Mouse (Mus musculus) right cerebral cortex, postnatal 10 days (tissue): ENCODE results near the gene 1700001K19Rik.
"Not testable (repeated sequence)": the region's sequence is repeated elsewhere in the genome, so short reads cannot be mapped to it uniquely, and the experiment has no call there.

Source experiments
- DNase-seq, 2 experiments: peaks; one replicate each; pipeline ENCODE4 v3.0.0; 2021; ENCODE audit warnings: low spot score in 2 of 2

Gene 1700001K19Rik

DNA sequence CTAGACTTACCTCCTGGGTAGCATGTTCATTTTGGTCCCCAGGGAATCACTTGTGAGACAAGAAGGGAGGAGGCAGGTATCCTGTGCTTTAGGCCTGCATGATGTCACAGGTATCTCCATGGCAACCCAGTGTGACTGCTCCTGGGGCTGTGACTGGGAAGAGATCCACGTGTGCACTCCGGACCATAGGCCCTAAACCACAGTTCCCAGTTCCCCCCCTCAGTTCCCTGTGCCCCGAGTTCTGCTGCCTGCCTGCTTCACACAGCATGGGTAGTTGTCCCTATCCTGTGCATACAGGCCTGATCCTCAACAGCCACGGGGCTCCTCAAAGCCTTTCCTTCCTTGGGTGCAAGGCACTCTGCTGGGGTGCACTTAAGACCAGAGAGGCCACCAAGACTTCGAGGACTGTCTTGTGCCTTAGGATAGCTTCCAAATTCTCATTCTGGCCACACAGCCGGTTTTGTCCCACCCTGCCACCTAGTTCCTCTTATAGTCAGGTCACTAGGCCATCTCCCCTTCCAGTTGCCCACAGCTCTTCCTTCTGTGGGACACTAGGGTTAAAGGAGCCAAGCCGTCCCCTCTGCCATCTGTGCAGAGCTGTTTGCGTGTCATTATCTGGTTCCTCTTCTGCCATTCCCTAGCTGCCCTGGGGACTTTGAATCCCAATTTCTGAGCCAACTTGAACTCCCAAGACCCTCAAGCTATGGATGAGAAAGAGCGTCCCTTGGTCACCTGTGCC, at the start of gene 1700001K19Rik:
Gene 1700001K19Rik, minus strand, starts transcription at position 59 of the 739 bp plus-strand sequence.
- DNase-seq = no peak

DNA sequence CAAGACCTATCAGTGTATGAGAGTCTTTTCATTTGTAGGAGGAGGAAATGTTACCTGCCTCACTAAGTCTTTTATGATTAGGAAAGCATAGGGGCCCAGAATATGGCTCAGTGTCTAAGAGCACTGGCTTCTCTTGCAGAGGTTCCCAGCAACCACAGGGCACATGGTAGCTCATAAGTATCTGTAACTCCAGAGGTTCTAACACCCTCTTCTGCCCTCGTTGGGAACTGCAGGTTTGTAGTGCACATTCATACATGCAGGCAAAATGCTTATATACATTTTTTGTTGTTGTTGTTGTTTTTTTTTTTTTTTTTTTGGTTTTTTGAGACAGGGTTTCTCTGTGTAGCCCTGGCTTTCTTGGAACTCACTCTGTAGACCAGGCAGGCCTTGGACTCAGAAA, 44.0 kb upstream of the 1700001K19Rik start:
- DNase-seq = no peak

DNA sequence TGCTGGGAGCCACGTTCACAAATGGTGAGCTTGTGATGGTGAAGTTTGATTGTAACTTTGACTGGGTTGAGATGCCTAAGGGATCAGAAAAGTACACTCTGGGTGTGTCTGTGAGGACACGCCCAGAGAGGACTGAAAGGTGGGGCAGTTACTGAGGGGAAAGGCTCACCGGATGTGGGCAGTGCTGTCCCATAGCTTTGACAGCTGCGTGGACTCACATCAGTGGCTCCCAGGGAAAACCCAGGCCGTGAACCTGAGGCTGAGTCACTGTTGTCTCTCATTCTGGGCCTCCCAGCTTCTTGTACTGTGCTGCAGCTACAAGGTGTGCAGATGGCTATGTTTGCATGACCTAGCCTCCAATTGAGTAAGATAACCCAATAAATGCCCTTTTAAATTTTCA, 43.1 kb upstream of the 1700001K19Rik start:
- no peak for DNase-seq

DNA sequence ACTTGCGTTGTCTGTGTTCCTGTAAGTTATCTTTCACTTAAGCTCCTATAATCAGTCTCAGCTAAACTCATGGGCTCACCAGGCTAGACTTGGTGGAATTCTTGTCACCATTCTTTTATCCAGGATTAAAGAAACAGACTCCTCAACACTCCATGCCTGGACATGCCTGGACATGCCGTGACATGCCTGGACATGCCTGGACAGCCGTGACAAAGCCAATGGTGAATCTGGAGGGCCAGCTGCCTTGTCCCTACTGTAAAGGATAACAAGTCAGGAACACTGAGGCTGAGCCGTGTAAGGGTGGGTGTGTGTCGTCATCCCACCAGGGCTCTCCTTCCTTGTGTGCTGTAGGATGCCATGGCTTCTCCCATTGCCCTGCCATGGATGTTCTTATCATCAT, 42.6 kb upstream of the 1700001K19Rik start:
- DNase-seq = no peak

DNA sequence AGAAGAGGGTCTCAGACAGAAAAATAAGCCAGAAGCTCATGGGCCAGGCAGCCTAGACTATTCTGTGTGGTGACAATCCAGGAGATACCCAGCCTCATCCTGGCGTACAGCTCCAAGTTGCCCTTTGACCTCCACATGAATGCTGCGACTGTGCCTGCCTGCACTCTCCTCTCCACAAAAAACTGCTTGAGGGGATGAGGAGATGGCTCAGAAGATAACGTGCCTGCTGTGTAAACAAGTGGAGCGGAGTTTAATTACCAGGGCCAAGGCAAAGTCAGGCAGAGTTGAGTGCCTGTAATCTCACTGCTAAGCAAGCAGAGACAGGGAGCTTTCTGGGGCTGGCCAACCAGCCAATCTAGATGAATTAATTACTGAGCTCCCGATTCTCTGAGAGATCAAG, 33.6 kb upstream of the 1700001K19Rik start:
- DNase-seq = no peak

DNA sequence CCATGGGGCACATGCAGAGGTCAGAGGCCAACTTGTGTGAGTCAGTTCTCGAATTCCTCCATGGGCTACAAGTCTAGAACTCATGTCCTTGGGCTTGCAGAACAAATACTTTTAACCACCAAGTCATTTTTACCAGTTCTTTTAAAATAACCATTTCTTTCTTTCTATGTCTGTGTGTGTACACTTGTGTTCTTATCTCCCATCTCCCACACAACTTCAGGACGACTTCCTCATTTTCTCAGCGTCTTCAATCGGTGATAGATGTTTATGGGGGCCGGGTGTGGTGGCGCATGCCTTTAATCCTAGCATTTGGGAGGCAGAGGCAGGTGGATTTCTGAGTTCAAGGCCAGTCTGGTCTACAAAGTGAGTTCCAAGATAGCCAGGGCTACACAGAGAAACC, 31.8 kb upstream of the 1700001K19Rik start:
- DNase-seq = no peak

DNA sequence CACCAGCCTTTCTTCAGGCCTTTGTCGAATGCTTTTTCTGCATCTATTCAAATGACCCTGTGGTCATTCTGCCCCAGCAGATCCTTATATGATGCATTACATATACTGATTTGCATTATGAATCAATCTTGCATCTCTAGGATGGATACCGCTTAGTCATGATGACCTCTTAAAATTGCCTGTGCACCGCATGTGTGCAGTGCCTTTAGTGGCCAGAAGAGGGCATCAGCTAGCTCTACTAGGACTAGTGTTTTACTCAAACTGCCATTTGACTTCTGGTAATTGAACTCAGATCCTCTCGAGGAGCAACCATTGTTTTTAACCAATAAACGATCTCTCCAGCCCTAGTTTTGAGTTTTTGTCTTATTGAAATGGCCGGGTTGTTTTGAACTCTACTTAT, 31.4 kb upstream of the 1700001K19Rik start:
- no peak for DNase-seq

DNA sequence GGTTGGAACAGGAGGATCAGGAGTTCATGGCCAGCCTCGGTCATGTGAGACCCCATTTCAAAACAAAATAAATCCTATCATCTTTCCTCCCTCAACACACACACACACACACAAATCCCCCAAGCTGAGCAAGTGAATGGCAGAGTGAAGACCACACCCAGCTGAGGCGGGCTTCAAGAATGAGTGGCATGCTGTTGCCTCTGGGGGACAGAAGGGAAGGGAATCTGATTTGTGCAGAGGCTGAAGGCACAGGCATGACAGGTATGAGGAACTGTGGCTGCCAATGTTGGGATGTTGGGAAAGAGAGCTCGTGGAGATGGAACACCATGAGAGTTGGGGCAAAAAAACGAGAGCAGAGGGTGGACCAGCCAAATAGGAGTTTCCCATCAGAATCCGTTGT, 28.9 kb upstream of the 1700001K19Rik start:
- no peak for DNase-seq

DNA sequence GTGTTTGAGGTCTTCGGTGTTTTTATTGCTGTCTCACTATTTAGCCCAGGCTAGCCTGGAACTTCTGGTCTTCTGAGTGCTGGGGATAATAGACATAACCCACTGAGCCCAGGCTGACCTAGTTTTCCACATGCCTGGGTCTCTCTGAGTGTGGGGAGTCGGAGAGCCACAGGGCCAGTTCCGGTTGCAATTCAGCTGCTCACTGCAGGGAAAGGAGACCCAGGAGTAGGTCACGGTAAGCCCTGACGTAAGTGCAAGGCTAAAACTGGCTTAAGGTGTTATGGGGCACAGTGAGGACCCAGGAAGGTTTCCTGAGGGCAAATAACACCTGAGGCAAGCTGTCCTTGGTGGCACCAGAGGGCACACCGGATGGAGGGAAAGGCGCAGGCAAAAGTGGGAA, 25.0 kb upstream of the 1700001K19Rik start:
- no peak for DNase-seq

DNA sequence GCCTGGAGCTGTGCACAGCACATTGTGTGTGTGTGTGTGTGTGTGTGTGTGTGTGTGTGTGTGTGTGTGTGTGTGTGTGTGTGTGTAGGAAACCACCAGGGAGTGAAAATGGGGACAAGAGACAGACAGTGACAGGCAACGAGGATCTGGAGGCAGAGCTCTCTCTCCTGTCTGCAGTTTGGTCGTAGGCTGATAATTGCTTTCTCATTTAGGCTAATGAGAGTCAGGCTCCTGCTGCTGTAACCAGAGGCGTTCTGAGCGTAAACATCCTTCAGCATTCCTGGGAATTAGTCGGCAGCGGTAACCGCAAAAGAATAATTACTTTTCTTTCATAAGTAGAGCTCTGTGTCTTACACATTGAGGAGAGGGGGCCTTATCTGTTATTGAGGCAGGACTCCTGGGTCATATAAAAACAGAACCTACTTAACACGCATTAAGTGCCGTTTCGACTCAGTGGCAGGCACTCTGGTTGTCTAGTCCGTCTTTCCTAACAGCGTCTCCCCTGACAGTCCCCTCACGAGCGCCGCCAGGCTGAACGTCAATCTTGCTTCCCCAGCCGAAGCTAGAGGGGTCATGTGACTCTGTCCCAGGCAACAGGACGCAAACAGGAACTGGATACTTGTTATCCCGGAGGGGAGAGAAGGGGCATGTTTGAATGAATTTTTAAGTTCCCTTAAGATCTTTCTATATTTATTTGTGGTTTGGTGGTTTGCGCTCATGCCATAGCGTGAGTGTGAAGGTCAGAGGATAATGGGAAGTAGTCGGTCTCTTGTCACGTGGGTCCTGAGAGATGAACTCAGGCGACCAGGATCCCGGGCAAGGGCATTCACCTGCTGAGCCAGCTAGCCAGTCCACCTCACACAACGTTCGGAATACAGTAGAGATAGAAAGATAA, 24.2 kb upstream of the 1700001K19Rik start:
- DNase-seq = peak in 1 of 2 experiments; percentile 48

DNA sequence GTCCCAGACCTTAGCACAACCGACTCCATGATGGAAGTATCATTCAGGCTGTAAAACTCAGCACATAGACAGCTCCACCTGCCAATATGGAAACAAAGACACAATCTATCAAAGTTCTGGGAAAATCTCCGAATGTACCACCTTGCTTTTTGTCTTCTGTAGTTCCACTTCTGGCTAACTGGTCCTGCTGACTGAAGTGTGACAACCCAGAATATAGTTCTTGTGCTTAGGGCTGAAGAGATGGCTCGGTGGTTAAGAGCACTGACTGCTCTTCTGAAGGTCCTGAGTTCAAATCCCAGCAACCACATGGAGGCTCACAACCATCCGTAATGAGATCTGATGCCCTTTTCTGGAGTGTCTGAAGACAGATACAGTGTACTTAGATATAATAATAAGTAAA, 23.0 kb upstream of the 1700001K19Rik start:
- not testable (repeated sequence) for DNase-seq

DNA sequence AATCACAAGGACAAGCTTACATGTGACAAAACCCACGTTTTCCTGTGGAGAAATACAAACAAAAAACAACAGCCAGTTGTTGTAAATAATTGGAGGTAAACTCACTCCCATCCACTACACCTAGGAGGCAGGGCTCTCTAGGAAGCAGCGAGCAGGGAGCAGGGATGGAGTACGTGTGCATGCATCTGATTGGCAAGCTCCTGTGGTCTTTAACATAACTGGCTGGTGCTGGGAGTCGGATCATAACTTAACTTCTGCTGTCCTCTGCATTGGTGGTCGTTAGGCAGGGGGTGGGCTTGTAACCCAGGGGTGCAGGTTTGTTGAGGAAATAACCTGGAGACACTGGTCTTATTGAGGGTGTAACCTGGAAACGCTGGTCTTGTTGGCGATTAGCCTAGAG, 21.3 kb upstream of the 1700001K19Rik start:
- DNase-seq = no peak

DNA sequence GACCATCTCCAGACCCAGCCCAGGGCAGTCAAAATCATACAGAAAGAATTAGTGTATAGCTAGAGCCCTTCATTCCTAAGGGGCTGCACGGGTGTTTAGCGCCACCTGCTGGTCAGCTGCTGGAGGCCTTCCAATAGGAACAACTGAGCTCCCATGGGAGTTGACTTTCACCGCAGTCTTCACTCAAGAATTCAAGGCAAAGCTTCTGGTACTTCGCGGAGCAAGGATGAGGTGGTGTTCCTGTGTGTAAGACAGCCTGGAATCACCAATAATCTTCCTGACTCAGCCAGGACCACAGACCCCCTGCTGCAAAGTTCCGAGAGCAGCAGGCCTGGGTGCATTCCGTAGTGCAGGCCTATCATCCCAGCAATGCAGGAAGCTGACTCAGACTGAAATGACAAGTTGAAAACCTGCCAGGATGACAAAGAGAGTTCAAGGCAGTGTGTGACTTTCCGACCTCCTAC, 20.6 kb upstream of the 1700001K19Rik start:
- peak; percentile 83 to 91 for DNase-seq

DNA sequence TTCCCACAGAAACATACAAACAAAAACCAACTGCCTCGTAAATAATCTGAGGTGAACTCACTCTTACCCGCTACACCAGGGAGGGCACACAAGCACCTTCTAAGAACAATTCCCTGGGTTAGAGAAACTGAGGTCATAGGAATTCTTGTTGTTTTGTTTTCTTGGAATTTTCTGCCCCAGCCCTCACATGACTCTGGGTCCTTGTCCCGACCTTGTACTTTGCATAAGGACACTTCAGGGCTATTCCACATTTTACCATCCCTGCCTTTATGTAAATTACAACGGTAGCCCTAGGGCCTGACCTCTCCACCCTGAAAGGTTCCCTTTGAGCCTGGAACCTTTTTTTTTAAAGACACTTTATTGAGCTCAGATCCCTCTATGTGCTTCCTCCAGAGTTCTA, 20.1 kb upstream of the 1700001K19Rik start, which contains the start of gene Hsp90aa1:
Gene Hsp90aa1, minus strand, starts transcription at position 173 of the 400 bp plus-strand sequence.
- DNase-seq = no peak

DNA sequence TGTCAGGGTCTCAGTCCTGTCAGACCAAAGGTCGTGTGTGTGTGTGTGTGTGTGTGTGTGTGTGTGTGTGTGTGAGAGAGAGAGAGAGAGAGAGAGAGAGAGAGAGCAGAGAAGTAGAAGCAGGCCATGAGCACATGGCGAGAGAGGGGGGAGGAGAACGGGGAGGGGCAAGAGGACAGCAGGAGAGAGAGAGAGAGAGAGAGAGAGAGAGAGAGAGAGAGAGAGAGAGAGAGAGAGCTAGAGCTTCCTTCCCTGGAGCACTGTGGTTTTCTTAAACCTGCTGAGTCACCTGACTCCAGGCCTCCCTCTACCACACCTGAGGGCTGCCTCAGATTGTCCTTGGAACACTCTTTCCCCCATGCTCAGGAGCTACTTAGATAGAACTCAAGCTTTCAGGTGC, 18.9 kb upstream of the 1700001K19Rik start:
- DNase-seq = not testable (repeated sequence)

DNA sequence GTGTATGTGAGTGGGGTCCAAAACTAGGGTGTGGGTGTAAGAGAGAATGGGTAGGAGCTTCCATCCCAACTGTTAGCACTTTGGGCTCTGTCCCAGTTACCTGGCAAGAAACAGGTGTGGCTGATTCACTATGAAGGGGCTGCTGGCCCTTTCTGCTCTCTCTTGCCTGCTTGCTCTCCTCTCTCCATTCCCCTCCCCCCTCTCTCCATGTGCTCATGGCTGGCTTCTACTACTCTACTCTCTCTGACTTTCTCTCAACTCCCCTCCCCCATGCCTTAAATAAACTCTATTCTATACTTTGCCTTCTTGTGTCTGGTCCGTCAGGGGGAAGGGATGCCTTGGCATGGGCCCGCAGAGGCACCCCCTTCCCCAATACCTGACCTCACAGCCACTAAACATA, 18.3 kb upstream of the 1700001K19Rik start:
- DNase-seq = no peak

DNA sequence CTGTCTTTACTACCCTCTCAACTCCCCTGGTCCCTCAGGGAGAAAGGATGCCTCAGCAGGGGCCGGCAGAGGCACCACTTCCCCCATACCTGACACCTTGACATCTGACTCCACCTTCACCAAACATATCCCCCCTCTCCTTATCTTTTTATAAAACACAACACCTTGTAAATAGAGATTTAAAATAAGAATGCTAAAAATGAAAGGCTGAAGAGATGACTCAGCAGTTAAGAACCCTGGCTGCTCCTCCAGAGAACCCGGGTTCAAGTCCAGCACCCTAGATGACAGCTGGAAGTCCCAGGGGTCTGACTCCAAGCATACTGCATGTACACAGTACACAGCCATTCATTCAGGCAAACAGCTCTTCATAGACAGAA, 16.7 kb upstream of the 1700001K19Rik start:
- DNase-seq = no peak

DNA sequence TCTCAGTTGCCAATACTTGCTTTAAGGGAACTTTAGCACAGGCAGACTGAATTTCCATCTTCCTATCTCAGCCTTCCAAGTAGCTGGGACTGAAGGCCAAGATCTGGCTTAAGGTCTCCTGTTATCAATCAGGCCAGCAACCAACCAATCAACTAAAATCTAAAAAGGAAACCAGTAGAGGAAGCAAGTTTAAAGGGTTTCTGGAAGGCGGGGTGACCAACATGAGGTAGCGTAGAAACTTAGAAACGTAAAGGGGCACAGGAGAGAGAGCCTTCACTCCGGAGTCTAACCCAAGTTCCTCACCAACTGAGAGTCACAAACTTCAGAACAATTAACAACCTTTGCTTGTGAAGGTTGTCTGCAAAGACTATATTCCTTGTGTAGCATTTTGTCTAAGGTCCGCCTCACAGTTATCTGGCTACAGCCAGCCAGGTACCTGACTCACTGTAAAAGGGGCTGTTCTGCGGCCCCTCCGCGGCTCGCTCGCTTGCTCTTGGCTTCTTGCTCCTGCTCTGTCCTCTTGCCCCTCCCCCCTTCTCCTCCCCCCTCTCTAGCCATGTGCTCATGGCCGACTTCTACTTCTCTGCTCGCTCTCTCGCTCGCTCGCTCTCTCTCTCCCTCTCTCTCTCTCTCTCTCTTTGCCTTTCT, 16.2 kb upstream of the 1700001K19Rik start:
- DNase-seq = no peak

DNA sequence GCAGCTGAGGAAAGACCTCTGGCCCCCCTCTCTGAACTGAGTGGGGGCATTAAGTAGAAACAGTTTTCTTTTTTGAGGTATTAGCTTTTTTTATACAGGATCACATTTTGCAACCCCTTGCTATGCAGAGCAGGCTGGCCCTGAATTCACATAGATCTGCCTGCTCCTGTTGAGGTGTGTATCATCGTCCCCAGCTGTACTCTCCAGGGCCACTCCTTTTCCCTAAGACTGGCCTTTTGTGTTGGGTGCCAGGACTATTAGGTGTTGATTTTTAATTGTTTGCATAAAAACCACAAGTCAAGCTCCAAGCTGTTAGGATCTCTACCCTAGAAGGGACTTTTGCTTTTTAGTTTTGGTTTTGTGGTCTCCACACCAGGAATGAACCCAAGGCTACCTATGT, 15.7 kb upstream of the 1700001K19Rik start:
- DNase-seq = no peak

DNA sequence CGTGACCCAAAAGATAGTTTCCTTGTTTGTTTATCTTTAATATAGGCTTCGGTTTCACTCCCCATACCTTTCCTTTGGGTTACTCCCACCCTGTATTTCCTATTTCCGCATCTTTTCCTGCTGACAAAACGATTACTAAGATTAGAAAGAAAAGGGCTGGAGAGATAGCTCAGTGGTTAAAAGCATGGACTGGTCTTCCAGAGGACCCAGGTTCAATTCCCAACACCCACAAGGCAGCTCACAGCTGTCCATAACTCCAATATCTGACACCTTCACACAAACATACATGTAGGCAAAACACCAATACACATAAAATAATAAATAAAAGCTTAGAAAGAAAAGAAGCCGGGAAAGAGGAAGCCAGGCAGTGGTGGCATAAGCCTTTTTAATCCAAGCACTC, 15.0 kb upstream of the 1700001K19Rik start:
- no peak for DNase-seq

DNA sequence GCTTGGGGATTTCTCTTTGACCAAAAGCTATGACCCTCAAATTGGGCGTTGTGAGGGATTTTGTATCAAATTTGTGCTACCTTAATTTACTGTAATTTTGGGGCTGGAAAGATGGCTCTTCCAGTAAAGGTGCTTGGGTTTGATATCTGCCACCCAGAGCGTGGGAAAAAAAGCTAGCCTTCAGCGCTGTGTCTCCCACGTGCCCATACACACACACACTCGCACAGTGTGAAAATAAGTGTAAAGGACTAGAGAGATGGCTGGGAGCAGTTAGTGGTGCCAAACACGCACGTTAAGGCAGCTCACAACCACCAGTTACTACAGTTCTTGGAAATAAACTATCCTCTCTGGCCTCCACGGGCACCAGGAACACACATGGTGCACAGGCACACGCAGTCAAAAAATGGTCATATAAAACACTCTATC, 14.6 kb upstream of the 1700001K19Rik start:
- no peak for DNase-seq
